ENCODE assay signal across 8 mouse cellular contexts in the genomic region with DNA sequence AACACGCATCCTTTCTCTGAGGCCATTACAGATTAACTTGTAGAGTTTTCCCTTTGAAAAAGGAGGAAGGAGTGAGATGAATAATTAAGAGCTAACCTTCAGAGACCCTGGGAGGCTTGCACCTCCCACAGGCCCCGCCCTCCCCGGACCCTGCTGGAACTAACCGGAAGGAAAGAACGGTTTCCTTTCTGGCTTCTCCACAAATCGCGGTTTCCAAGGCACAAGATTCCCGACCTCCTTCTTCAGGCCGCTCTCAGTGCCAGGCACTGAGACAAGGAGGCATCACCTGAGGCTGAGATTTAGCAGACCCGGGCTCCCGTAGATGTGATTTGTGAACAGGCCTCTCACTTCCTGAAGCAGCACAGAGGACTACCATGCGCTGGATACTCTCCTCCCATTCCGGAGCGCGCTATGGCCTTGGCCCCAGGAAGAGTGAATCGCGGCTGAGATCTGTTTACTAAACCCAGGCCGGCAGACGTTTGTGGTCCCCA.
DNase-seq lines count a peak whose midpoint lies in the region; ATAC-seq and TF ChIP-seq lines count a peak whose summit lies in the region.

No protein-coding gene starts in this region.

- H3K79me2 ChIP-seq in liver, adult 2 months (ENCODE audit: control insufficient read depth, insufficient read depth, low read length), result no peaks in the 10 kb centered on the region

- WGBS in embryonic facial prominence, embryonic 15.5 days, result 5% methylated on average over 19 of the region's 19 CpGs
- 3% methylated on average over 19 of the region's 19 CpGs for WGBS in hindbrain, embryonic 14.5 days
- WGBS in liver, adult 2 months, result 24% methylated on average over 19 of the region's 19 CpGs
- 7% methylated on average over 19 of the region's 19 CpGs for WGBS in neural tube, embryonic 13.5 days
- 37% methylated on average over 19 of the region's 19 CpGs for WGBS in cerebellum, adult 2 months

- H3K27me3 ChIP-seq in embryonic facial prominence, embryonic 15.5 days, result no peaks in the 10 kb centered on the region
- peaks cover 24% of the 10 kb centered on the region for H3K27me3 ChIP-seq in hindbrain, embryonic 14.5 days (ENCODE audit: control insufficient read depth, insufficient read depth, low read length)
- H3K27me3 ChIP-seq in liver, adult 2 months (ENCODE audit: control insufficient read depth, insufficient read depth, low read length), result no peaks in the 10 kb centered on the region
- H3K27me3 ChIP-seq in neural tube, embryonic 13.5 days, result peaks cover 27% of the 10 kb centered on the region
- H3K27me3 ChIP-seq in cerebellum, adult 2 months (ENCODE audit: control insufficient read depth, insufficient read depth, low read length), result no peaks in the 10 kb centered on the region

- ATAC-seq in embryonic facial prominence, embryonic 15.5 days (ENCODE audit: insufficient number of reproducible peaks, low FRiP score, low TSS enrichment, low read depth), result no peak
- no peak for ATAC-seq in hindbrain, embryonic 14.5 days (ENCODE audit: low FRiP score)
- no peak for ATAC-seq in neural tube, embryonic 13.5 days (ENCODE audit: low read depth)
- ATAC-seq in frontal cortex, adult (ENCODE audit: low TSS enrichment), result no peak

- no peaks in the 10 kb centered on the region for H3K36me3 ChIP-seq in embryonic facial prominence, embryonic 15.5 days
- H3K36me3 ChIP-seq in hindbrain, embryonic 14.5 days (replicated peaks; ENCODE audit: control insufficient read depth, insufficient read depth), result no peaks in the 10 kb centered on the region
- no peaks in the 10 kb centered on the region for H3K36me3 ChIP-seq in liver, adult 2 months (ENCODE audit: control insufficient read depth, insufficient read depth, low read length)
- H3K36me3 ChIP-seq in neural tube, embryonic 13.5 days, result no peaks in the 10 kb centered on the region

- H3K4me2 ChIP-seq in embryonic facial prominence, embryonic 15.5 days (replicated peaks), result peak overlapping the region; percentile 45
- H3K4me2 ChIP-seq in hindbrain, embryonic 14.5 days (replicated peaks), result peak overlapping the region; percentile 40
- peak overlapping the region; percentile 49 for H3K4me2 ChIP-seq in neural tube, embryonic 13.5 days

- TF ChIP-seq POLR2A in liver, adult 2 months (IDR thresholded peaks at IDR 0.05; ENCODE audit: extremely low read depth, insufficient read depth, low read length), result no peak
- no peak for TF ChIP-seq POLR2A in cerebellum, adult 2 months (IDR thresholded peaks at IDR 0.05; ENCODE audit: borderline replicate concordance, insufficient read depth, low read length)

- H3K27ac ChIP-seq in embryonic facial prominence, embryonic 15.5 days (replicated peaks), result peak overlapping the region; percentile 81
- H3K27ac ChIP-seq in hindbrain, embryonic 14.5 days, result no peak overlapping the region
- peak overlapping the region; percentile 88 for H3K27ac ChIP-seq in liver, adult 2 months (replicated peaks; ENCODE audit: insufficient read depth, low read depth, low read length)
- peak overlapping the region; percentile 61; the same call in 1 of the 2 replicates for H3K27ac ChIP-seq in neural tube, embryonic 13.5 days (replicated peaks)
- H3K27ac ChIP-seq in cerebellum, adult 2 months (ENCODE audit: insufficient read depth, low read length), result no peak overlapping the region

- no peak for TF ChIP-seq CTCF in liver, adult 2 months (IDR thresholded peaks at IDR 0.05; ENCODE audit: low read depth, low read length)
- TF ChIP-seq CTCF in cerebellum, adult 2 months (IDR thresholded peaks at IDR 0.05; ENCODE audit: borderline replicate concordance, insufficient read depth, low read depth, low read length), result no peak

- H3K4me1 ChIP-seq in embryonic facial prominence, embryonic 15.5 days, result peaks cover 48% of the 10 kb centered on the region
- H3K4me1 ChIP-seq in hindbrain, embryonic 14.5 days (replicated peaks; ENCODE audit: control insufficient read depth, insufficient read depth, low read length), result peaks cover 23% of the 10 kb centered on the region
- H3K4me1 ChIP-seq in liver, adult 2 months (ENCODE audit: control insufficient read depth, insufficient read depth, low read length), result peaks cover 12% of the 10 kb centered on the region
- peaks cover 61% of the 10 kb centered on the region for H3K4me1 ChIP-seq in neural tube, embryonic 13.5 days (replicated peaks)
- H3K4me1 ChIP-seq in cerebellum, adult 2 months (ENCODE audit: control insufficient read depth, insufficient read depth, low read length), result peaks cover 5% of the 10 kb centered on the region; the same call in 1 of the 2 replicates

- DNase-seq in gastrocnemius, postnatal 14 days, result peak; percentile 35
- DNase-seq in gastrocnemius, postnatal 36 days, result no peak
- no peak for DNase-seq in hindbrain, embryonic 14.5 days (ENCODE audit: low spot score)
- DNase-seq in liver, adult 2 months (ENCODE audit: extremely low read depth, low read depth, low spot score), result no peak
- DNase-seq in cerebellum, adult 2 months, result no peak

- H3K9me3 ChIP-seq in embryonic facial prominence, embryonic 15.5 days (replicated peaks), result no peaks in the 10 kb centered on the region
- H3K9me3 ChIP-seq in hindbrain, embryonic 14.5 days (ENCODE audit: control insufficient read depth, low read length), result no peaks in the 10 kb centered on the region
- no peaks in the 10 kb centered on the region for H3K9me3 ChIP-seq in neural tube, embryonic 13.5 days

- H3K4me3 ChIP-seq in embryonic facial prominence, embryonic 15.5 days (replicated peaks), result peak overlapping the region; percentile 35
- peak overlapping the region; percentile 12; the same call in 1 of the 2 replicates for H3K4me3 ChIP-seq in hindbrain, embryonic 14.5 days (replicated peaks; ENCODE audit: low read length)
- peak overlapping the region; percentile 43 for H3K4me3 ChIP-seq in liver, adult 2 months (ENCODE audit: insufficient read depth, low read depth, low read length)
- H3K4me3 ChIP-seq in neural tube, embryonic 13.5 days, result peak overlapping the region; percentile 27
- no peak overlapping the region for H3K4me3 ChIP-seq in cerebellum, adult 2 months (replicated peaks; ENCODE audit: insufficient read depth, low read depth, low read length)

- intact Hi-C loops in gastrocnemius, postnatal 14 days (cut with DNase I; ENCODE audit: low total_unique reads), result no loop called here
- intact Hi-C loops in gastrocnemius, postnatal 36 days (cut with DNase I), result loop anchor here (5.0 kb wide), 1 partner anchor 96 kb away; no protein-coding TSS in a partner anchor

- H3K9ac ChIP-seq in embryonic facial prominence, embryonic 15.5 days, result 0 out of 2 replicates have a peak overlapping the region, but pooled peaks have one; percentile 10
- peak overlapping the region; percentile 26; the same call in 1 of the 2 replicates for H3K9ac ChIP-seq in hindbrain, embryonic 14.5 days
- peak overlapping the region; percentile 62 for H3K9ac ChIP-seq in liver, adult 2 months (ENCODE audit: low read depth, low read length)
- H3K9ac ChIP-seq in neural tube, embryonic 13.5 days, result peak overlapping the region; percentile 59

Comparison
In these comparisons a context has a peak if more than half of its experiments do, and no peak if none do; other contexts are left out.
1. H3K27ac ChIP-seq: peak in embryonic facial prominence, embryonic 15.5 days (single experiment), liver, adult 2 months (single experiment) and neural tube, embryonic 13.5 days (single experiment); none in hindbrain, embryonic 14.5 days (single experiment) and cerebellum, adult 2 months (single experiment).
2. H3K9ac ChIP-seq: peak in every context shown above with its lines; median percentile 62 in liver, adult 2 months; 59 in neural tube, embryonic 13.5 days; 26 in hindbrain, embryonic 14.5 days; 10 in embryonic facial prominence, embryonic 15.5 days.
3. Peak in every context shown above with its lines, with median percentiles within 50 percentile points of each other: H3K4me2 ChIP-seq.